ENCODE assay signal across 8 mouse cellular contexts in the genomic region with DNA sequence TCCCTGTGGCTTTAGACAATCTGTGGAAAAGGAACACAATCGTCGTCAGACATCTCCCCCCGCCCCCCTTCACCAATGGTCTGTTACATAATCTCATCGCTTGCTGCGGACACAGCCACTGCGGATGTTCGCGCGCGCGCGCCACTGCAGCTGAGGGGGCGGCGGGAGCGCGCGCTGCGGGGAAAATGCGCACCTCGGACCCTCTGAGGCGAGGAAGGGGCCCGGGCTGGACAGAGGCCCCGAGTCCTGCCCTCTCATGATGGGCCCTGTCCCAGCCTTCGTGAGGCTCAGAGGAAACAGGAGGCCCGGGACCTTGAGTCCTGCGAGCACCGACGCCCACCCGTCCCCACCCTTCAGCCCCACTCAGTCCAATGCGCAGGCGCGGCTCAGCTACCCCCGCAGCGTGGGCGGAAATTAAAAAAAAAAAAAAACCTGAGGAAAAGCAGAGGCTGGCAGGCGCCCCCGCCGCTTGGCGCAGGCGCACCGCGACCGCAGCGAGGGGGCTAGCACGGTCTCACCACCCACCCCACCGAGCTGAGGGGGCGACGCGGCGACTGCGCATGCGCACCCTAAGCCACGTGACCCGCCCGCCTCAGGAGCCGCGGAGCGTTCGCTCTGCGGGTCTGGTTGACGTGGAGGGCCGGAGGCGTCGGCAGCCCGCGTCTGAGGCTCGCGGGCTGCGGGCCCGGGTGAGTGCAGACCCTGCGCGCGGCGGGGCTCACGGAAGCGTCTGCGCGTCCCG. TPM values are rescaled to one million over a fixed set of nuclear protein-coding genes. Genes with fewer than 3 reads are reported as not detected.
DNase-seq lines count a peak whose midpoint lies in the region; ATAC-seq lines count a peak whose summit lies in the region.

Ttc3 (plus strand) TSS at position 446 of the 742 bp plus-strand sequence.

- intact Hi-C loops in gastrocnemius, postnatal 14 days (cut with DNase I; ENCODE audit: low total_unique reads), result no loop called here
- intact Hi-C loops in left cerebral cortex, postnatal 10 days (cut with DNase I), result loop anchor here (1.0 kb wide), 1 partner anchor 57 kb away; the partner anchor contains the start of gene Hlcs

- DNase-seq in adipocyte (ENCODE audit: low spot score), result peak; percentile 85
- peak; percentile 99 for DNase-seq in embryo, embryonic 10 days (ENCODE audit: low spot score)
- peak; percentile 94 for DNase-seq in gastrocnemius, postnatal 14 days
- DNase-seq in left cerebral cortex, postnatal 10 days (ENCODE audit: extremely low spot score in 1 of 2, low spot score in 2 of 2), result peak; percentile 95 to 98
- peak; percentile 97 for DNase-seq in right cerebral cortex, postnatal 25 days
- DNase-seq in urinary bladder, postnatal 4 days (ENCODE audit: low spot score in 2 of 2), result peak; percentile 94 to 95

- peak; percentile 44 for ATAC-seq in inflammation-experienced regulatory T-cells, adult 6 months
- ATAC-seq in megakaryocyte-erythroid progenitor cell, adult 5-6 weeks (replicated peaks; ENCODE audit: low FRiP score, low TSS enrichment, poor library complexity, severe bottlenecking), result peak; percentile 75

RNA-seq across cellular contexts. Expression of gene Ttc3, which starts in this region (rescaled TPM):
- total RNA-seq in gastrocnemius, postnatal 14 days (2021), result 10 to 100 TPM; 64.0 to 71.5 TPM
- 100 to 1,000 TPM in 1 of 3 experiments, 10 to 100 TPM in 2; 30.0 to 103 (median 89.3) TPM for polyA plus RNA-seq in inflammation-experienced regulatory T-cells, adult 6 months (2017; shearing (Covaris generic))
- 100 to 1,000 TPM; 798 to 822 TPM for total RNA-seq in left cerebral cortex, postnatal 10 days (2021)
- total RNA-seq in megakaryocyte-erythroid progenitor cell, adult 5-6 weeks (2014; fragmentation: Nextera tagmentation), result 42.0 and 85.4 TPM in 2 replicates
- 155 and 210 TPM in 2 replicates for total RNA-seq in megakaryocyte-erythroid progenitor cell, adult 5-6 weeks (2017)

Comparison
In these comparisons a context has a peak if more than half of its experiments do, and no peak if none do; other contexts are left out.
1. Peak in every context shown above with its lines: DNase-seq and ATAC-seq.